Mouse (Mus musculus) embryonic facial prominence, embryonic 14.5 days (tissue): ENCODE measurements around the gene Comp. TPM values are rescaled to one million over a fixed set of nuclear protein-coding genes. Genes with fewer than 3 reads are reported as not detected.

Source experiments
- ATAC-seq: fragments of 200-750 bp; cut with Nextera tagmentation; 2 replicates; pipeline ENCODE4 v1.8.0; 2017; ENCODE audit warnings: low read depth, moderate number of reproducible peaks, moderate TSS enrichment
- DNase-seq: peaks from one replicate; pipeline ENCODE4 v3.0.0-alpha.2; 2015; ENCODE audit warnings: low spot score
- H3K27ac ChIP-seq: fragments of 300-500 bp; sonication (generic); replicated peaks from 2 replicates; pipeline ENCODE4 v1.5.1; 2014; ENCODE audit warnings: low read depth, mild to moderate bottlenecking, low read length, moderate library complexity
- H3K27me3 ChIP-seq: fragments of 300-500 bp; sonication (generic); replicated peaks from 2 replicates; pipeline ENCODE4 v1.6.1; 2014; ENCODE audit warnings: low read length; ENCODE audit not compliant: control insufficient read depth, insufficient read depth
- H3K36me3 ChIP-seq: fragments of 300-500 bp; sonication (generic); 2 replicates; pipeline ENCODE4 v1.6.1; 2014; ENCODE audit warnings: low read length, mixed read lengths; ENCODE audit not compliant: control insufficient read depth, insufficient read depth
- H3K4me1 ChIP-seq: fragments of 300-500 bp; sonication (generic); 2 replicates; pipeline ENCODE4 v1.6.1; 2014; ENCODE audit warnings: antibody characterized with exemption, low read length; ENCODE audit not compliant: control insufficient read depth, insufficient read depth
- H3K4me2 ChIP-seq: fragments of 300-500 bp; sonication (generic); 2 replicates; pipeline ENCODE4 v1.6.1; 2014; ENCODE audit warnings: low read depth, mild to moderate bottlenecking, low read length, moderate library complexity, mixed read lengths
- H3K4me3 ChIP-seq: fragments of 300-500 bp; sonication (generic); 2 replicates; pipeline ENCODE4 v1.5.1; 2014; ENCODE audit warnings: low read depth, mild to moderate bottlenecking, low read length
- H3K9ac ChIP-seq: fragments of 300-500 bp; sonication (generic); 2 replicates; pipeline ENCODE4 v1.6.1; 2014; ENCODE audit warnings: low read depth, mild to moderate bottlenecking, low read length, moderate library complexity, mixed read lengths
- H3K9me3 ChIP-seq: fragments of 300-500 bp; sonication (generic); 2 replicates; pipeline ENCODE4 v1.6.1; 2016; ENCODE audit warnings: low read length; ENCODE audit not compliant: control insufficient read depth
- whole genome bisulfite sequencing: fragments of 180-500 bp; shearing (Covaris S2); extraction: QIAGEN DNeasy Blood & Tissue Kit; methylation state at CpG from one replicate; pipeline ENCODE4 v1.1.7; 2014; 5-methylcytosine and 5-hydroxymethylcytosine counted together
- polyA plus RNA-seq: library from polyadenylated mRNA; unstranded; fragments of >200 nt; fragmentation: Nextera tagmentation; extraction: Ambion mirVana; gene quantifications from 2 replicates; pipeline ENCODE4 v1.2.1, GENCODE M21; 2014

Gene Comp
- polyA plus RNA-seq, 1 experiment from 2014 or later, result 9.9 TPM

- Histone ChIP-seq H3K36me3 (peaks cover 21% of the 10 kb centered on the region), H3K27me3 (no peaks in the 10 kb centered on the region), H3K4me2 (no peak overlapping the region), H3K4me3 (no peak overlapping the region), H3K27ac (no peak overlapping the region), H3K9me3 (no peaks in the 10 kb centered on the region), H3K9ac (no peak overlapping the region), H3K4me1 (no peaks in the 10 kb centered on the region)
- ATAC-seq (no peak), DNase-seq (no peak)
- WGBS, result 83% methylated on average over 16 of the region's 16 CpGs
These were observed 24.5 kb downstream of the Comp start for GRCm38 (mm10) chr8:70397611-70398563.

- H3K4me1 ChIP-seq, result peaks cover 28% of the 10 kb centered on the region
- WGBS, result 87% methylated on average over 3 of the region's 3 CpGs
- ATAC-seq (no peak), DNase-seq (no peak)
- H3K36me3 ChIP-seq, result peaks cover 21% of the 10 kb centered on the region
- H3K27me3 ChIP-seq, result no peaks in the 10 kb centered on the region
- no peak overlapping the region for H3K4me3 ChIP-seq
- no peak overlapping the region for H3K9ac ChIP-seq
- H3K9me3 ChIP-seq, result no peaks in the 10 kb centered on the region; the same call in 1 of the 2 replicates
- H3K4me2 ChIP-seq, result no peak overlapping the region
- H3K27ac ChIP-seq, result no peak overlapping the region
These were observed 30.9 kb downstream of the Comp start for GRCm38 (mm10) chr8:70404212-70404611.

GRCm38 (mm10) chr8:70405189-70405588 is 31.8 kb downstream of the Comp start:
- Histone ChIP-seq H3K9ac (no peak overlapping the region), H3K27ac (no peak overlapping the region), H3K4me3 (no peak overlapping the region), H3K27me3 (no peaks in the 10 kb centered on the region), H3K36me3 (peaks cover 15% of the 10 kb centered on the region), H3K4me2 (no peak overlapping the region), H3K9me3 (no peaks in the 10 kb centered on the region; the same call in 1 of the 2 replicates), H3K4me1 (peaks cover 33% of the 10 kb centered on the region)
- ATAC-seq, result no peak
- 39% methylated on average over 7 of the region's 7 CpGs for WGBS
- DNase-seq, result no peak

- DNase-seq, result peak; percentile 60
- peak; percentile 50 for ATAC-seq
- peak overlapping the region; percentile 25; the same call in 1 of the 2 replicates for H3K27ac ChIP-seq
- H3K4me2 ChIP-seq, result no peak overlapping the region
- H3K4me1 ChIP-seq, result peaks cover 33% of the 10 kb centered on the region
- H3K9me3 ChIP-seq, result no peaks in the 10 kb centered on the region; the same call in 1 of the 2 replicates
- no peak overlapping the region for H3K4me3 ChIP-seq
- H3K27me3 ChIP-seq, result no peaks in the 10 kb centered on the region
- H3K9ac ChIP-seq, result no peak overlapping the region
- H3K36me3 ChIP-seq, result peaks cover 12% of the 10 kb centered on the region
- WGBS, result 70% methylated on average over 10 of the region's 11 CpGs
These were observed 33.2 kb downstream of the Comp start for GRCm38 (mm10) chr8:70406427-70407069.

GRCm38 (mm10) chr8:70408301-70408700 is 34.9 kb downstream of the Comp start:
- Histone ChIP-seq H3K9me3 (no peaks in the 10 kb centered on the region; the same call in 1 of the 2 replicates), H3K27ac (peak overlapping the region; percentile 77), H3K9ac (no peak overlapping the region), H3K4me2 (no peak overlapping the region), H3K36me3 (peaks cover 8% of the 10 kb centered on the region), H3K4me1 (peaks cover 33% of the 10 kb centered on the region), H3K27me3 (no peaks in the 10 kb centered on the region), H3K4me3 (no peak overlapping the region)
- 54% methylated on average over 5 of the region's 6 CpGs for WGBS
- DNase-seq (peak; percentile 91), ATAC-seq (peak; percentile 86)

- peaks cover 33% of the 10 kb centered on the region for H3K4me1 ChIP-seq
- H3K4me3 ChIP-seq, result no peak overlapping the region
- H3K9me3 ChIP-seq, result no peaks in the 10 kb centered on the region; the same call in 1 of the 2 replicates
- WGBS, result 79% methylated on average over 10 of the region's 10 CpGs
- H3K9ac ChIP-seq, result peak overlapping the region; percentile 3; the same call in 1 of the 2 replicates
- no peak overlapping the region; the same call in 1 of the 2 replicates for H3K4me2 ChIP-seq
- peaks cover 7% of the 10 kb centered on the region for H3K36me3 ChIP-seq
- peak overlapping the region; percentile 77 for H3K27ac ChIP-seq
- ATAC-seq (no peak), DNase-seq (peak; percentile 39)
- no peaks in the 10 kb centered on the region for H3K27me3 ChIP-seq
These were observed 35.7 kb downstream of the Comp start for GRCm38 (mm10) chr8:70409019-70409418.

- H3K36me3 ChIP-seq, result peaks cover 2% of the 10 kb centered on the region
- peak overlapping the region; percentile 3; the same call in 1 of the 2 replicates for H3K9ac ChIP-seq
- no peaks in the 10 kb centered on the region for H3K27me3 ChIP-seq
- peak; percentile 31; the same call in 1 of the 2 replicates for ATAC-seq
- 45% methylated on average over 8 of the region's 9 CpGs for WGBS
- peaks cover 33% of the 10 kb centered on the region for H3K4me1 ChIP-seq
- peak overlapping the region; percentile 77 for H3K27ac ChIP-seq
- DNase-seq, result peak; percentile 47
- H3K4me2 ChIP-seq, result no peak overlapping the region
- no peaks in the 10 kb centered on the region; the same call in 1 of the 2 replicates for H3K9me3 ChIP-seq
- H3K4me3 ChIP-seq, result no peak overlapping the region
These were observed 36.1 kb downstream of the Comp start for GRCm38 (mm10) chr8:70409455-70409871.

GRCm38 (mm10) chr8:70410281-70410680 is 36.9 kb downstream of the Comp start:
- ATAC-seq, result no peak
- Histone ChIP-seq H3K27me3 (no peaks in the 10 kb centered on the region), H3K27ac (no peak overlapping the region), H3K4me2 (no peak overlapping the region), H3K9me3 (no peaks in the 10 kb centered on the region), H3K9ac (no peak overlapping the region), H3K36me3 (no peaks in the 10 kb centered on the region), H3K4me3 (no peak overlapping the region), H3K4me1 (peaks cover 33% of the 10 kb centered on the region)
- no peak for DNase-seq
- WGBS, result 93% methylated on average over 5 of the region's 5 CpGs
